Mouse (Mus musculus) forebrain, embryonic 10.5 days (tissue): ENCODE measurements around the gene Plppr2. TPM values are rescaled to one million over a fixed set of nuclear protein-coding genes. Genes with fewer than 3 reads are reported as not detected.

ENCODE experiments used
- DNase-seq: peaks from one replicate; pipeline ENCODE4 v3.0.0-alpha.2; 2017; ENCODE audit warnings: low spot score; ENCODE audit errors: extremely low spot score
- H3K27ac ChIP-seq: fragments of 300-500 bp; sonication (generic); 2 replicates; pipeline ENCODE4 v1.5.1; 2016; ENCODE audit warnings: mild to moderate bottlenecking
- H3K27me3 ChIP-seq: fragments of 300-500 bp; sonication (generic); 2 replicates; pipeline ENCODE4 v1.6.1; 2016; ENCODE audit warnings: mild to moderate bottlenecking; ENCODE audit not compliant: poor library complexity, severe bottlenecking
- H3K36me3 ChIP-seq: fragments of 300-500 bp; sonication (generic); replicated peaks from 2 replicates; pipeline ENCODE4 v1.6.1; 2016; ENCODE audit warnings: mild to moderate bottlenecking, moderate library complexity
- H3K4me1 ChIP-seq: fragments of 300-500 bp; sonication (generic); 2 replicates; pipeline ENCODE4 v1.6.1; 2016
- H3K4me3 ChIP-seq: fragments of 300-500 bp; sonication (generic); 2 replicates; pipeline ENCODE4 v1.5.1; 2016; ENCODE audit warnings: mild to moderate bottlenecking, moderate library complexity
- H3K9me3 ChIP-seq: fragments of 300-500 bp; sonication (generic); 2 replicates; pipeline ENCODE4 v1.6.1; 2016; ENCODE audit warnings: mild to moderate bottlenecking, moderate library complexity
- WGBS: fragments of 180-500 bp; shearing (Covaris S2); methylation state at CpG from one replicate; pipeline ENCODE4 v1.1.7; 2016; 5-methylcytosine and 5-hydroxymethylcytosine counted together
- polyA plus RNA-seq: library from polyadenylated mRNA; unstranded; fragments of >200 nt; fragmentation: Nextera tagmentation; extraction: Ambion mirVana; gene quantifications from 2 replicates; pipeline ENCODE4 v1.2.1, GENCODE M21; 2016

The Plppr2 gene
- polyA plus RNA-seq, 1 experiment from 2014 or later: 11.5 TPM

DNA sequence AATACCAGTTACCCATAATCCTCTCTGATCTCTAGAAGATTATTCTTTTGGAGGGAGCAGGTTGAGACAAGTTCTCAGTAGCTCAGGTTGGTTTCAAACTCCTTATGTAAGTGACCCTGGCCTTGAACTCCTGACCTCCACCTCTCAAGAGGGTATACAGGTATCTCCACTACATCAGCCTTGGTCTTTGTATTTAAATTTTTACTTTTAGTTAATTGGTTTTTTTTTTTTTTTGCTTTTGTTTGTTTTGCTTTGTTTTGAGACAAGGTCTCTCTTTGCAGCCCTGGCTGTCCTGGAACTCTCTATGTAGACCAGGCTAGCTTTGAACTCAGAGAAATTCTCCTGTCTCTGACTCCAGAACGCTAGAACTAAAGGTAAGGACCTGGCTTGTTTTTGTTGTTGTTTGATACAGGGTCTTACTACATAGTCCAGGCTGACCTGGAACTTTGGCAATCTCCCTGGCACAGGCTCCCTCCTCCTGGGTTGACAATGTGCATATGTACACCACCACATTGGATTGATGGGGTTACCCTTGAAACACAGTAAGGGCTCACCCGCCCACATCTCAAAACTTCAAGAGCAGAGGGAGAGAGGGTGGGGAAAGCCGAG lies 13.2 kb upstream of the Plppr2 start:
- H3K9me3 ChIP-seq: no peaks in the 10 kb centered on the region
- H3K27me3 ChIP-seq: no peaks in the 10 kb centered on the region
- no peak overlapping the region for H3K27ac ChIP-seq
- H3K4me1 ChIP-seq: peaks cover 19% of the 10 kb centered on the region
- no peak for DNase-seq
- H3K36me3 ChIP-seq: peaks cover 23% of the 10 kb centered on the region
- no peak overlapping the region for H3K4me3 ChIP-seq
- WGBS: 87% methylated on average over 3 of the region's 3 CpGs

DNA sequence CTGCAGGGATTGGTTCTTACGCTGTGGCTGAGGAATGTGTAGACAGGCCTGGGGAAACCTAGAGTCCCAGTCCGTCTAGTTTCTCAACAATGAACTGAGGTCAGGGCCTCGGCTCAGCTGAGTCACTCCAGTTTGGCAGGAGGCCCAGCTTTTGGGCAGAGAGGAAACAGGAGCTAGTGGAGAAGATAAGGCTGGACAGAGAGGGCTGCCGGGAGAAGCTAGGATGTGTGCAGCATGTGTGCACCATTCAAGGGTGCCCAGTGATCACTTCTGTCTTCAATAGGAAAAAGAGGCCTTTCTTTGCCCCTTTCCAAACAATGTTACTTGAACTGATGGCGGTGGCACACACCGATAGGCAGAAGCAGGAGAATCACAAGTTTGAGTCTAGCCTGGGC lies 12.7 kb upstream of the Plppr2 start:
- H3K36me3 ChIP-seq: peaks cover 23% of the 10 kb centered on the region
- no peak overlapping the region for H3K4me3 ChIP-seq
- no peak for DNase-seq
- H3K9me3 ChIP-seq: no peaks in the 10 kb centered on the region
- H3K27ac ChIP-seq: no peak overlapping the region
- no peaks in the 10 kb centered on the region for H3K27me3 ChIP-seq
- 89% methylated on average over 6 of the region's 6 CpGs for WGBS
- H3K4me1 ChIP-seq: peaks cover 19% of the 10 kb centered on the region

DNA sequence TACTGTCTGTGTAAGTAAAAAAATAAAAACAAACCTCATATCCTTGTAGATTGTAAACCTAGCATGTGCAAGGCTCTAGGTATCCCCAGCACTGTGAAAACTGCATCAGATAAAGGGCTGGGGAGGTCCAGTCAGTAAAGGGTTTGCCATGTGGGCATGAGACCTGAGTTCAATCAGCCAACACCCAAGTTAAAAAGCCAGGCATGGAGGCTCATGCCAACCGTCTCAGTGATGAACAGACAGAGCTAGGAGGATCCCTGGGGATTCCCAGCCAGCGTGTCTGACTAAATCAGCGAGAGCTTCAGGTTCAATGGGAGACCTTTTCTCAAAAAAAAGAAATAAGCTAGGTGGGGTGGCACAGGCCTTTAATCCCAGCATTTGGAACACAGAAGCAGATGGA lies 11.8 kb upstream of the Plppr2 start:
- Histone ChIP-seq H3K27me3 (no peaks in the 10 kb centered on the region), H3K4me3 (no peak overlapping the region), H3K27ac (no peak overlapping the region), H3K36me3 (peaks cover 23% of the 10 kb centered on the region), H3K4me1 (peaks cover 19% of the 10 kb centered on the region), H3K9me3 (no peaks in the 10 kb centered on the region)
- no peak for DNase-seq
- 99% methylated on average over 3 of the region's 3 CpGs for WGBS

DNA sequence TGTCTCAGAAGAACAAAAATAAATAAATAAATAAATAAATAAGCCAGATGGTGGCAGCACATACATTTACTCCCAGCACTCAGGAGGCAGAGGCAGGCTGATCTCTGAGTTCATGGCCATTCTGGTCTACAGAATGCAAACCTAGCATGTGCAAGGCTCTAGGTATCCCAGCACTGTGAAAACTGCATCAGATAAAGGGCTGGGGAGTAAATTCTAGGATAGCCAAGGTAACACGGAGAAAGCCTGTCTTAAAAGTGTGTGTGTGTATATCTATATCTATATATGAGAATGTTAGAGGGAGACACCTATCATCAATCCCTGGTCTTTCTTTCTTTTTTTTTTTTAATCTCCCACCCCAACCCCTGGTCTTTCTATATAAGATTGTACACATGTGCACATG lies 11.3 kb upstream of the Plppr2 start:
- H3K27me3 ChIP-seq: no peaks in the 10 kb centered on the region
- no peak for DNase-seq
- peaks cover 19% of the 10 kb centered on the region for H3K4me1 ChIP-seq
- 100% methylated on average over 1 of the region's 1 CpGs for WGBS
- H3K4me3 ChIP-seq: no peak overlapping the region
- H3K27ac ChIP-seq: no peak overlapping the region
- no peaks in the 10 kb centered on the region for H3K9me3 ChIP-seq
- H3K36me3 ChIP-seq: peaks cover 23% of the 10 kb centered on the region

DNA sequence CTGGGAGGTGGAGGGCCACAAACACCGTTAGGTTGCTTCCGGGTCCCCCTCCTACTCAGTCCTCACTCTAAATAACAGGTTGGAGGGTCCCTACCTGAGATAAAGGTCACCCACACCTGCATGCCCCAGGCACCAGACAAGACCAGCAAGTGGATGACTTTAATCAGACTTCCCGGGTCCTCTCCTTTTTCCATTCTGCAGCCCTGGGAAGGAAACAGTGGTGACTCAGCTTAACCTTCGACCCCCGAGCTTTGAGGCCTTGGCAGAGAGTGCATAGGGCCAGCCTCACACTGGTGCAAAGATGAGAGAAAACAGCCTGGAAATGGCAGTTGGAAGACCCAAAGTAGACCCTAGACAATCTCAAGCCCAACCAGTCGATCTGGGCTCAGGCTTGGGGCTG lies 10.7 kb upstream of the Plppr2 start:
- H3K9me3 ChIP-seq: no peaks in the 10 kb centered on the region
- DNase-seq: no peak
- H3K4me1 ChIP-seq: peaks cover 19% of the 10 kb centered on the region
- WGBS: 77% methylated on average over 6 of the region's 6 CpGs
- no peaks in the 10 kb centered on the region for H3K27me3 ChIP-seq
- no peak overlapping the region for H3K27ac ChIP-seq
- H3K36me3 ChIP-seq: peaks cover 21% of the 10 kb centered on the region
- H3K4me3 ChIP-seq: peak overlapping the region; percentile 52

GRCm38 (mm10) chr9:21926784-21927183 lies 10.0 kb upstream of the Plppr2 start:
- DNase-seq: peak; percentile 37
- Histone ChIP-seq H3K9me3 (no peaks in the 10 kb centered on the region), H3K4me3 (peak overlapping the region; percentile 52), H3K4me1 (peaks cover 19% of the 10 kb centered on the region), H3K27me3 (no peaks in the 10 kb centered on the region), H3K36me3 (peaks cover 18% of the 10 kb centered on the region), H3K27ac (peak overlapping the region; percentile 73)
- WGBS: 4% methylated on average over 6 of the region's 6 CpGs

DNA sequence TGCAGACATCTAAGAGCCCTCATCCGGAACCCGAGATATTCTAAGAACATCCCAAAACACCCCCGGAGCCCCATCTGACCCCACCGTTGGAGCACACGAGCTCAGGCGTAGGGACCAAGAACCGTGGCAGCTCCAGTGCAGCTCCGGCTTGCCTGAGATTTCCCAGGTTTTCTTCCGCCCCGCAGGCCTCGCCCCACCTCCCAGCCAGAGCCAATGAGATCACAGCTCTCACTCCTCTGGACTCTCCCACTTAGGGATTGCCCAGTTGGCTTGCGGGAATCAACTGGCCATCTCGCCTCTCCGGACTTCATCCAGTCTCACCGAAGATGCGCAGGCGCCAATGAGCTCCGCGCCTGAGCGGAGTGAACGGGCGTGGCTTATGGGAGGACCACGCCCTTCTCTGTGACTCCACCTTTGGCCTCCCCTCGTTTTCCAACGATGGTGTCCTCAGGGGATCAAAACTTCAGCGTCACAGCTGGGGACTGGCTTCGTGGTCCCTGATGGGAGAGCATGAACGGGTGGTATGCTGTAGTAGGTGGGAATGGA lies 9.6 kb upstream of the Plppr2 start, which contains the start of the genes Ccdc159 and Tmem205:
Gene Ccdc159 (plus strand): TSS at position 264 of the 546 bp plus-strand sequence.
Gene Tmem205 (minus strand): TSS at position 349 of the 546 bp plus-strand sequence.
- H3K4me1 ChIP-seq: peaks cover 19% of the 10 kb centered on the region
- peak within 1 kb of the TSS; percentile 73 for H3K27ac ChIP-seq

GRCm38 (mm10) chr9:21929208-21929607 lies 7.6 kb upstream of the Plppr2 start:
- WGBS: 82% methylated on average over 3 of the region's 3 CpGs
- Histone ChIP-seq H3K27ac (no peak overlapping the region), H3K36me3 (peaks cover 11% of the 10 kb centered on the region), H3K9me3 (no peaks in the 10 kb centered on the region), H3K27me3 (peaks cover 20% of the 10 kb centered on the region), H3K4me1 (peaks cover 19% of the 10 kb centered on the region), H3K4me3 (no peak overlapping the region)
- DNase-seq: no peak

More for the DNA sequence above, 9.6 kb upstream of the Plppr2 start, which contains the start of the genes Ccdc159 and Tmem205:
- no peaks in the 10 kb centered on the region for H3K9me3 ChIP-seq
- DNase-seq: peak; percentile 93
- peak within 1 kb of the TSS; percentile 52 for H3K4me3 ChIP-seq
- under 1% methylated on average over 28 of the region's 28 CpGs for WGBS
- H3K27me3 ChIP-seq: 0 out of 2 replicates have a peak, but pooled peaks cover under 1% of the 10 kb centered on the region
- peaks cover 15% of the 10 kb centered on the region for H3K36me3 ChIP-seq

DNA sequence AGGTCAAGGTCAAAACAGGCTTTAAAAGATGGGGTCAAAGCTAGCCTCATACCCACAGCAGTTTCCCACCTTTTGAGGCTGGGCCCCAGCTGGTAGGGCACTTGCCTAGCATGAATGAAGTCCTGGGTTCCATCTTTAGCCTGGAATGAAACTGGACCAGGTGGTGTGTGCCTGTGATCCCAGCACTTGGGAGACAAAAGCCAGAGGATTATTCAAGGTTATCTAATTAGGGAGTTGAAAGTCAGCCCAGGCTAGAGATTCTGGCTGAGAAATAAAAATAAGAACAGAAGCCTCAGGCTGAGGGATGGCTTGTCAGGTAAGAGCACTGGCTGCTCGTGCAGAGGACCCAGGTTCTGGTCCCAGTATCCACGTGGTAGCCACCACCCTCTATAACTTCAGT lies 4.8 kb upstream of the Plppr2 start:
- Histone ChIP-seq H3K4me3 (no peak overlapping the region), H3K27me3 (peaks cover 34% of the 10 kb centered on the region), H3K27ac (no peak overlapping the region), H3K9me3 (no peaks in the 10 kb centered on the region), H3K4me1 (peaks cover 18% of the 10 kb centered on the region), H3K36me3 (no peaks in the 10 kb centered on the region)
- WGBS: 75% methylated on average over 2 of the region's 2 CpGs
- no peak for DNase-seq

- Histone ChIP-seq H3K4me3 (no peak overlapping the region), H3K27me3 (peaks cover 34% of the 10 kb centered on the region), H3K9me3 (no peaks in the 10 kb centered on the region), H3K27ac (no peak overlapping the region), H3K36me3 (no peaks in the 10 kb centered on the region), H3K4me1 (peaks cover 20% of the 10 kb centered on the region)
- DNase-seq: no peak
- 66% methylated on average over 12 of the region's 12 CpGs for WGBS
These were observed 4.2 kb upstream of the Plppr2 start for GRCm38 (mm10) chr9:21932445-21933137.

- peaks cover 42% of the 10 kb centered on the region for H3K27me3 ChIP-seq
- WGBS: 91% methylated on average over 12 of the region's 12 CpGs
- DNase-seq: no peak
- H3K27ac ChIP-seq: no peak overlapping the region
- no peaks in the 10 kb centered on the region for H3K36me3 ChIP-seq
- no peak overlapping the region for H3K4me3 ChIP-seq
- H3K9me3 ChIP-seq: no peaks in the 10 kb centered on the region
- H3K4me1 ChIP-seq: peaks cover 22% of the 10 kb centered on the region
These were observed 2.8 kb upstream of the Plppr2 start for GRCm38 (mm10) chr9:21934021-21934420.

DNA sequence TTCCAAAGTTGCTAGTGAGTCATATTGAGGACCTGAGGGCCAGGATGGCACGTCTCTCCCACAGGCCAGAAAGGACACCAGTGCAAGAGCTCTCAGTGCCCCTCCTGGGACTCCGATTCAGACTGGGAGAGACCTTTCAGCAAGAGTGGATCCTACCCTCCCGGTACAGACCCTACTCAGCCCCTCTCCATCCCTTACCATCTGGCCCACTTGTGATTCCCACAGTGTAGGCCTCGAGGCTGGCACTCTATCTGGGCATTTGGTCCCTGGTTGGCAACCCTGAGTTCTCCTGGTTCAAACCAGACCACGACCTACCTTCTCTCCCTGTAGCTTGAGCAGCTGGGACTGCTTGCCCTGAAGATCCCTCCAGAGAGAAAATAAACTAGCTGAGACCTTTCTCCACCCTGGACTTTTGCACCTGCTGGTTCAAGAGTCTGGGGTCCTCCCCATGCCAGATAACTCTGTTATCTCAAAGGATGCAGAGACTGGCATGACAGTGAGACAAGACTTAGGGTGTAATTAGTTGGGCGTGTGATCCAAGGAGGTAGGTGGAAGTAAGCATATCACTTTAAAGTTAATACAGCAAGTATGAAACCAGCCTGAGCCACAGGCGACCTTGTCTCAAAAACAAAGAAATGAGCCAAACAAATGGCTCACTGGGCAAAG lies 1.2 kb upstream of the Plppr2 start:
- Histone ChIP-seq H3K4me3 (no peak overlapping the region), H3K27me3 (peaks cover 42% of the 10 kb centered on the region), H3K27ac (no peak overlapping the region), H3K36me3 (peaks cover 2% of the 10 kb centered on the region; the same call in 1 of the 2 replicates), H3K9me3 (no peaks in the 10 kb centered on the region), H3K4me1 (peaks cover 22% of the 10 kb centered on the region)
- no peak for DNase-seq
- WGBS: 90% methylated on average over 7 of the region's 7 CpGs
